Mouse (Mus musculus) CH12.LX (cell line): ENCODE measurements around the gene Gm17482. TPM values are rescaled to one million over a fixed set of nuclear protein-coding genes. Genes with fewer than 3 reads are reported as not detected.

Experiments
- DNase-seq: peaks from one replicate; pipeline ENCODE4 v3.0.0-alpha.2; 2013; ENCODE audit errors: extremely low read depth
- H3K27ac ChIP-seq: 2 replicates; pipeline ENCODE4 v1.5.1; 2012; ENCODE audit warnings: low read depth, mild to moderate bottlenecking, control low read depth, moderate library complexity; ENCODE audit not compliant: insufficient read depth
- H3K27me3 ChIP-seq: replicated peaks from 2 replicates; pipeline ENCODE3; 2012; ENCODE audit warnings: inconsistent platforms
- H3K36me3 ChIP-seq, 2 experiments: replicated peaks in 1 of 2; 2 replicates each; pipeline versions ENCODE3 to v1.6.1; 2012; ENCODE audit warnings: inconsistent platforms in 1 of 2, low read length in 1 of 2, mild to moderate bottlenecking in 1 of 2, mixed read lengths in 1 of 2, moderate library complexity in 1 of 2; ENCODE audit not compliant: control insufficient read depth in 1 of 2, insufficient read depth in 1 of 2
- H3K4me1 ChIP-seq, 2 experiments: 2 replicates each; pipeline ENCODE4 v1.6.1; 2012; ENCODE audit warnings: inconsistent platforms in 1 of 2, moderate library complexity in 1 of 2; ENCODE audit not compliant: insufficient read depth in 2 of 2, control insufficient read depth in 1 of 2
- H3K4me2 ChIP-seq: 2 replicates; pipeline ENCODE4 v1.6.1; 2012; ENCODE audit warnings: low read depth, mild to moderate bottlenecking, control low read depth; ENCODE audit not compliant: poor library complexity, insufficient read depth, severe bottlenecking
- H3K4me3 ChIP-seq, 3 experiments: fragments of 150-350 bp in 1 of 3; sonication (generic) in 1 of 3; replicated peaks in 1 of 3; 2 replicates each; pipeline versions ENCODE3 to v1.5.1; 2011 to 2012; ENCODE audit warnings: low read depth in 2 of 3, low read length in 2 of 3, mild to moderate bottlenecking in 2 of 3, moderate library complexity in 2 of 3, control low read depth in 1 of 3, improper control_type of control experiment in 1 of 3, inconsistent platforms in 1 of 3, mixed read lengths in 1 of 3; ENCODE audit not compliant: poor library complexity in 1 of 3
- H3K79me2 ChIP-seq: replicated peaks from 2 replicates; pipeline ENCODE4 v1.6.1; 2012; ENCODE audit warnings: mild to moderate bottlenecking, moderate library complexity; ENCODE audit not compliant: control insufficient read depth, poor library complexity, insufficient read depth, severe bottlenecking; ENCODE audit errors: extremely low read depth
- H3K9ac ChIP-seq: 2 replicates; pipeline ENCODE4 v1.6.1; 2012; ENCODE audit warnings: low read depth, mild to moderate bottlenecking, control low read depth, moderate library complexity; ENCODE audit not compliant: insufficient read depth
- H3K9me3 ChIP-seq: replicated peaks from 2 replicates; pipeline ENCODE3; 2012; ENCODE audit warnings: low read length, inconsistent platforms, mixed read lengths
- BHLHE40 ChIP-seq: IDR thresholded peaks from 2 replicates; pipeline ENCODE4 v1.6.1; 2011; ENCODE audit warnings: mild to moderate bottlenecking, low read depth, low read length, improper control_type of control experiment
- CHD1 ChIP-seq: IDR thresholded peaks from 2 replicates; pipeline ENCODE4 v1.6.1; 2012; ENCODE audit warnings: low read depth, low read length, improper control_type of control experiment, inconsistent platforms
- CHD2 ChIP-seq: IDR thresholded peaks from 2 replicates; pipeline ENCODE4 v1.6.1; 2011; ENCODE audit warnings: low read length, improper control_type of control experiment
- CTCF ChIP-seq, 2 experiments: IDR thresholded peaks in 1 of 2; conservative IDR thresholded peaks in 1 of 2; 2 replicates each; pipeline ENCODE4 v1.5.1; 2011 to 2012; ENCODE audit warnings: low read depth in 2 of 2, low read length in 2 of 2, improper control_type of control experiment in 1 of 2, inconsistent platforms in 1 of 2, mild to moderate bottlenecking in 1 of 2, moderate library complexity in 1 of 2
- EP300 ChIP-seq: IDR thresholded peaks from 2 replicates; pipeline ENCODE4 v1.6.1; 2011; ENCODE audit warnings: low read length, improper control_type of control experiment
- ETS1 ChIP-seq: conservative IDR thresholded peaks from 2 replicates; pipeline ENCODE4 v1.6.1; 2012; ENCODE audit warnings: low read depth, mild to moderate bottlenecking, inconsistent platforms, low read length, improper control_type of control experiment, moderate library complexity
- GABPA ChIP-seq: IDR thresholded peaks from 2 replicates; pipeline ENCODE4 v1.6.1; 2012; ENCODE audit warnings: low read depth, low read length, improper control_type of control experiment, inconsistent platforms; ENCODE audit not compliant: insufficient replicate concordance
- HCFC1 ChIP-seq: IDR thresholded peaks from 2 replicates; pipeline ENCODE4 v1.6.1; 2012; ENCODE audit warnings: low read depth, mild to moderate bottlenecking, inconsistent platforms, low read length, improper control_type of control experiment
- IRF4 ChIP-seq: IDR thresholded peaks from 2 replicates; pipeline ENCODE4 v1.6.1; 2014; ENCODE audit warnings: low read depth, mild to moderate bottlenecking, inconsistent platforms, low read length, improper control_type of control experiment
- JUND ChIP-seq: conservative IDR thresholded peaks from 2 replicates; pipeline ENCODE4 v1.6.1; 2011; ENCODE audit warnings: low read depth, low read length, improper control_type of control experiment
- KAT2A ChIP-seq: IDR thresholded peaks from 2 replicates; pipeline ENCODE4 v1.6.1; 2012; ENCODE audit warnings: low read length, improper control_type of control experiment, inconsistent platforms; ENCODE audit not compliant: insufficient replicate concordance
- MAX ChIP-seq: IDR thresholded peaks from 2 replicates; pipeline ENCODE4 v1.6.1; 2011; ENCODE audit warnings: low read length, improper control_type of control experiment
- MAZ ChIP-seq: IDR thresholded peaks from 2 replicates; pipeline ENCODE4 v1.6.1; 2012; ENCODE audit warnings: low read depth, mild to moderate bottlenecking, inconsistent platforms, low read length, improper control_type of control experiment, moderate library complexity
- MEF2A ChIP-seq: IDR thresholded peaks from 2 replicates; pipeline ENCODE4 v1.6.1; 2014; ENCODE audit warnings: low read depth, mild to moderate bottlenecking, inconsistent platforms, low read length, improper control_type of control experiment, borderline replicate concordance
- NRF1 ChIP-seq: IDR thresholded peaks from 2 replicates; pipeline ENCODE4 v1.6.1; 2014; ENCODE audit warnings: low read depth, mild to moderate bottlenecking, inconsistent platforms, low read length, improper control_type of control experiment, moderate library complexity
- RAD21 ChIP-seq: IDR thresholded peaks from 2 replicates; pipeline ENCODE4 v1.6.1; 2011; ENCODE audit warnings: low read depth, mild to moderate bottlenecking, low read length, improper control_type of control experiment, moderate library complexity
- RCOR1 ChIP-seq: conservative IDR thresholded peaks from 2 replicates; pipeline ENCODE4 v1.6.1; 2012; ENCODE audit warnings: low read depth, mild to moderate bottlenecking, inconsistent platforms, low read length, improper control_type of control experiment
- SMC3 ChIP-seq: IDR thresholded peaks from 2 replicates; pipeline ENCODE4 v1.6.1; 2011; ENCODE audit warnings: low read depth, low read length, improper control_type of control experiment
- TBP ChIP-seq: conservative IDR thresholded peaks from 2 replicates; pipeline ENCODE4 v1.6.1; 2011; ENCODE audit warnings: low read depth, low read length, improper control_type of control experiment
- UBTF ChIP-seq: IDR thresholded peaks from 2 replicates; pipeline ENCODE4 v1.6.1; 2012; ENCODE audit warnings: low read depth, mild to moderate bottlenecking, inconsistent platforms, low read length, improper control_type of control experiment, moderate library complexity
- USF1 ChIP-seq: IDR thresholded peaks from 2 replicates; pipeline ENCODE4 v1.6.1; 2014; ENCODE audit warnings: low read depth, mild to moderate bottlenecking, inconsistent platforms, low read length, improper control_type of control experiment
- USF2 ChIP-seq: conservative IDR thresholded peaks from 2 replicates; pipeline ENCODE4 v1.6.1; 2011; ENCODE audit warnings: low read depth, low read length, improper control_type of control experiment
- ZMIZ1 ChIP-seq: IDR thresholded peaks from 2 replicates; pipeline ENCODE4 v1.6.1; 2012; ENCODE audit warnings: low read depth, mild to moderate bottlenecking, inconsistent platforms, low read length, improper control_type of control experiment
- ZNF384 ChIP-seq: IDR thresholded peaks from 2 replicates; pipeline ENCODE4 v1.6.1; 2012; ENCODE audit warnings: low read depth, low read length, improper control_type of control experiment, inconsistent platforms
- dilution Hi-C: fragments of 300-500 bp; cut with MboI; formaldehyde crosslinking; loops from 2 replicates; pipeline ENCODE4 v1.14.3; 2020; ENCODE audit warnings: low sequenced_read_pairs; ENCODE audit not compliant: extremely low pct_unique_long_range_greater_than_20kb, extremely low pct_ligation_motif_present
- in situ Hi-C: fragments of 300-500 bp; cut with MboI; formaldehyde crosslinking; loops from 3 replicates; pipeline ENCODE4 v1.14.3; 2019; ENCODE audit warnings: low sequenced_read_pairs, low pct_ligation_motif_present, low pct_unique_long_range_greater_than_20kb, mixed read lengths
- polyA plus RNA-seq: library from polyadenylated mRNA; unstranded; fragments of >175 nt; gene quantifications from 2 replicates; pipeline ENCODE4 v1.2.1, GENCODE M21; 2012; ENCODE audit warnings: low read depth; ENCODE audit not compliant: insufficient read length
- total RNA-seq, 2 experiments: library from RNA; depleted of rRNA; stranded (reverse); fragments of 300-350 nt in 1 of 2; fragments of >200 nt in 1 of 2; gene quantifications; 2 replicates each; pipeline ENCODE4 v1.2.3; 2012 to 2014

Gm17482 gene
- total and polyA plus RNA-seq, 3 experiments, result not detected

- Histone ChIP-seq H3K36me3 (peaks cover 0 to 17% of the 10 kb centered on the region in 2 experiments), H3K9me3 (no peaks in the 10 kb centered on the region), H3K27me3 (no peaks in the 10 kb centered on the region), H3K4me1 (peaks cover 0 to 3% of the 10 kb centered on the region in 2 experiments; a peak in 2 of 4 replicates), H3K27ac (no peak overlapping the region), H3K4me3 (no peak overlapping the region), H3K9ac (no peak overlapping the region), H3K4me2 (no peak overlapping the region), H3K79me2 (no peaks in the 10 kb centered on the region)
- in situ Hi-C loops, result loop anchor here (10.0 to 25.0 kb wide), 2 partner anchors 212 to 329 kb away; no protein-coding TSS in a partner anchor
- dilution Hi-C loops, result no loop called here
- DNase-seq, result no peak
- TF ChIP-seq TBP, result no peak
Measured at GRCm38 (mm10) chr6:115266791-115267190, 39.6 kb downstream of the Gm17482 start.

DNA sequence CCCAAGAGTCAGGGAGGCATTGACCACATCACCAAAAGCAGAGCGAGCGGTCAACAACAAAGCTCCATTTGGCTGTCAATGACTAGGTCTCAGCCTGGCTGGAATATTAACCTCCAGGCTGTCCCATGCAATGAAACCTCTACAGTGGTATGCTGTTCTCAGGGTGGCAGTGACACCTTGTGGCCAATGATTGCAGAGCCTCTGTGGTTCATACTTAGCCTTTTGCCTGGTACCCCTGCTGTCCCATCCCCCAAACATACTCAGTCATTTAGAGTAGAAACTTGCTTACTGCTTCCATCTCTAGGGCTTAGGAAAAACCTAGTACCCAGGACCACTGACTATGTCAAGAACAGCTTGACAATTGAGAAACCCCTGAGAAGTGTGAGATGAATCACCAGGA, 40.8 kb downstream of the Gm17482 start:
- DNase-seq, result peak; percentile 64
- Histone ChIP-seq H3K27me3 (no peaks in the 10 kb centered on the region), H3K79me2 (no peaks in the 10 kb centered on the region), H3K4me3 (no peak overlapping the region), H3K9ac (no peak overlapping the region), H3K9me3 (no peaks in the 10 kb centered on the region), H3K4me2 (no peak overlapping the region), H3K36me3 (peaks cover 0 to 14% of the 10 kb centered on the region in 2 experiments), H3K4me1 (peaks cover 0 to 6% of the 10 kb centered on the region in 2 experiments; a peak in 2 of 4 replicates), H3K27ac (no peak overlapping the region)
- in situ Hi-C loops, result loop anchor here (10.0 to 25.0 kb wide), 2 partner anchors 213 to 331 kb away; no protein-coding TSS in a partner anchor
- dilution Hi-C loops, result no loop called here
- TF ChIP-seq MEF2A, result no peak
- TF ChIP-seq KAT2A, result no peak
- TF ChIP-seq EP300, result no peak
- peak; percentile 53 to 92 for TF ChIP-seq CTCF (conservative IDR thresholded peaks at IDR 0.05 in 1 of 2, IDR thresholded peaks at IDR 0.05 in 1 of 2; ENCODE audit: low read depth in 2 of 2, low read length in 2 of 2)
- peak; percentile 86 for TF ChIP-seq RAD21
- TF ChIP-seq CHD2, result peak; percentile 65
- TF ChIP-seq JUND, result 0 out of 2 replicates have a peak, but pooled peaks have one; percentile 14
- peak; percentile 89 for TF ChIP-seq SMC3
- 0 out of 2 replicates have a peak, but pooled peaks have one; percentile 21 for TF ChIP-seq IRF4
- TF ChIP-seq, all 38 proteins: peak for 6

GRCm38 (mm10) chr6:115268551-115269385, 41.6 kb downstream of the Gm17482 start:
- DNase-seq, result no peak
- Histone ChIP-seq H3K27ac (no peak overlapping the region), H3K9me3 (no peaks in the 10 kb centered on the region), H3K4me2 (no peak overlapping the region), H3K79me2 (no peaks in the 10 kb centered on the region), H3K4me1 (peaks cover 0 to 6% of the 10 kb centered on the region in 2 experiments; a peak in 2 of 4 replicates), H3K9ac (no peak overlapping the region), H3K36me3 (peaks cover 0 to 9% of the 10 kb centered on the region in 2 experiments), H3K4me3 (no peak overlapping the region), H3K27me3 (no peaks in the 10 kb centered on the region)
- in situ Hi-C loops (loop anchor here (10.0 to 25.0 kb wide), 2 partner anchors 214 to 331 kb away; no protein-coding TSS in a partner anchor), dilution Hi-C loops (no loop called here)
- no peak for TF ChIP-seq UBTF
- no peak for TF ChIP-seq MAX
- TF ChIP-seq USF1, result no peak
- TF ChIP-seq BHLHE40, result no peak
- no peak for TF ChIP-seq NRF1
- no peak for TF ChIP-seq ZMIZ1
- TF ChIP-seq CHD1, result no peak
- TF ChIP-seq USF2, result no peak
- TF ChIP-seq ZNF384, result no peak
- TF ChIP-seq MAZ, result no peak
- TF ChIP-seq RCOR1, result no peak
- no peak for TF ChIP-seq GABPA
- TF ChIP-seq CHD2, result no peak
- no peak for TF ChIP-seq ETS1
- TF ChIP-seq HCFC1, result no peak
